Mouse (Mus musculus) embryonic facial prominence, embryonic 14.5 days (tissue): Measurements from ENCODE around the gene Gpr84. TPM values are rescaled to one million over a fixed set of nuclear protein-coding genes. Genes with fewer than 3 reads are reported as not detected.

Experiments used
- ATAC-seq: fragments of 200-750 bp; cut with Nextera tagmentation; 2 replicates; pipeline ENCODE4 v1.8.0; 2017; ENCODE audit warnings: low read depth, moderate number of reproducible peaks, moderate TSS enrichment
- DNase-seq: peaks from one replicate; pipeline ENCODE4 v3.0.0-alpha.2; 2015; ENCODE audit warnings: low spot score
- H3K27ac ChIP-seq: fragments of 300-500 bp; sonication (generic); replicated peaks from 2 replicates; pipeline ENCODE4 v1.5.1; 2014; ENCODE audit warnings: low read depth, mild to moderate bottlenecking, low read length, moderate library complexity
- H3K27me3 ChIP-seq: fragments of 300-500 bp; sonication (generic); replicated peaks from 2 replicates; pipeline ENCODE4 v1.6.1; 2014; ENCODE audit warnings: low read length; ENCODE audit not compliant: control insufficient read depth, insufficient read depth
- H3K36me3 ChIP-seq: fragments of 300-500 bp; sonication (generic); 2 replicates; pipeline ENCODE4 v1.6.1; 2014; ENCODE audit warnings: low read length, mixed read lengths; ENCODE audit not compliant: control insufficient read depth, insufficient read depth
- H3K4me1 ChIP-seq: fragments of 300-500 bp; sonication (generic); 2 replicates; pipeline ENCODE4 v1.6.1; 2014; ENCODE audit warnings: antibody characterized with exemption, low read length; ENCODE audit not compliant: control insufficient read depth, insufficient read depth
- H3K4me2 ChIP-seq: fragments of 300-500 bp; sonication (generic); 2 replicates; pipeline ENCODE4 v1.6.1; 2014; ENCODE audit warnings: low read depth, mild to moderate bottlenecking, low read length, moderate library complexity, mixed read lengths
- H3K4me3 ChIP-seq: fragments of 300-500 bp; sonication (generic); 2 replicates; pipeline ENCODE4 v1.5.1; 2014; ENCODE audit warnings: low read depth, mild to moderate bottlenecking, low read length
- H3K9ac ChIP-seq: fragments of 300-500 bp; sonication (generic); 2 replicates; pipeline ENCODE4 v1.6.1; 2014; ENCODE audit warnings: low read depth, mild to moderate bottlenecking, low read length, moderate library complexity, mixed read lengths
- H3K9me3 ChIP-seq: fragments of 300-500 bp; sonication (generic); 2 replicates; pipeline ENCODE4 v1.6.1; 2016; ENCODE audit warnings: low read length; ENCODE audit not compliant: control insufficient read depth
- WGBS: fragments of 180-500 bp; shearing (Covaris S2); extraction: QIAGEN DNeasy Blood & Tissue Kit; methylation state at CpG from one replicate; pipeline ENCODE4 v1.1.7; 2014; 5-methylcytosine and 5-hydroxymethylcytosine counted together
- polyA plus RNA-seq: library from polyadenylated mRNA; unstranded; fragments of >200 nt; fragmentation: Nextera tagmentation; extraction: Ambion mirVana; gene quantifications from 2 replicates; pipeline ENCODE4 v1.2.1, GENCODE M21; 2014

The Gpr84 gene
- polyA plus RNA-seq, 1 experiment from 2014 or later = 0.47 TPM

DNA sequence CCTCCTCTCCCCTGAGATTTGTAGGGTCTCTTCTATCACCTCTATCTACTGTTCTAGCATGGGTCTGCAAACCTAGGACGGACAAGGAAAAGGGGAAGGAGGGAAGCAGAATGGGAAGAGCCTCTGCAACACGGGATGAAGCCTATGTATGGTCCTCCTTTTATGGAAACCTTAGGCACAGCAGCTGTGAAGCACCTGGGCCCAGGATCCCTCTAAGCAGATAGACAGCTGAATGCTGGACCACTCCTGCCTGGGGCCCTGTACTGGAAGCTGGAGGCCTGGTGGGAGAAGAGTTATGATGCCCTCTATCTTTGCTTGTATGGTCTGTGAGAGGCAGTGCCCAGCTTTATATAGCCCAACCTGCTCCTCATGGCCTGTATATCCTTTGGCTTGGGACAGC is 9.9 kb downstream of the Gpr84 start:
- H3K27me3 ChIP-seq = no peaks in the 10 kb centered on the region
- H3K4me2 ChIP-seq = peak overlapping the region; percentile 42
- peaks cover 37% of the 10 kb centered on the region for H3K36me3 ChIP-seq
- peak overlapping the region; percentile 94 for H3K27ac ChIP-seq
- peak overlapping the region; percentile 17; the same call in 1 of the 2 replicates for H3K4me3 ChIP-seq
- ATAC-seq (no peak), DNase-seq (peak; percentile 63)
- peaks cover 88% of the 10 kb centered on the region for H3K4me1 ChIP-seq
- peak overlapping the region; percentile 51 for H3K9ac ChIP-seq
- 0% methylated on average over 2 of the region's 2 CpGs for WGBS
- H3K9me3 ChIP-seq = no peaks in the 10 kb centered on the region

DNA sequence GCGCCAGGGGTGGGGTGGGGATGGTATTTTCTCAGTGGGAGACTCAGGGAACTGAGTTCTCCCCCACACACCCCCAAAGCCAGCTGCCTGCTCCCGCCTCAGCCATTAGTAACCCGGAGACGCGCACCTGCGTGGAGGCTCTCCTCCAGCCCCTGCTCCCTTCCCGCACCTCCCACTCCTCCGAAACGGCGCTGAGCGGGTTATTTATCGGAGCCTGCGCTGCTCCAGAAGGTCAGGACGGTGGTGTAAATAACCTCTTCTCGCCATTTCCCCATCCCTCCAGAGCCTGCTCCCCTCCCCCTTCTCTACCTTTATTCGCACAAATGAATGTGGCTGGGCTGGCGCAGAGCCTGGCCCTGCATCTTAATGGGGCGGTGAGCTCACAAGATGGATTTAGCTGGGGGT is 10.3 kb downstream of the Gpr84 start:
- H3K4me1 ChIP-seq = peaks cover 92% of the 10 kb centered on the region
- no peaks in the 10 kb centered on the region for H3K27me3 ChIP-seq
- WGBS = 10% methylated on average over 18 of the region's 18 CpGs
- peak overlapping the region; percentile 51 for H3K9ac ChIP-seq
- peak overlapping the region; percentile 94 for H3K27ac ChIP-seq
- peak overlapping the region; percentile 42 for H3K4me2 ChIP-seq
- peak overlapping the region; percentile 17; the same call in 1 of the 2 replicates for H3K4me3 ChIP-seq
- DNase-seq (peak; percentile 91), ATAC-seq (peak; percentile 19)
- H3K36me3 ChIP-seq = peaks cover 37% of the 10 kb centered on the region
- no peaks in the 10 kb centered on the region for H3K9me3 ChIP-seq

DNA sequence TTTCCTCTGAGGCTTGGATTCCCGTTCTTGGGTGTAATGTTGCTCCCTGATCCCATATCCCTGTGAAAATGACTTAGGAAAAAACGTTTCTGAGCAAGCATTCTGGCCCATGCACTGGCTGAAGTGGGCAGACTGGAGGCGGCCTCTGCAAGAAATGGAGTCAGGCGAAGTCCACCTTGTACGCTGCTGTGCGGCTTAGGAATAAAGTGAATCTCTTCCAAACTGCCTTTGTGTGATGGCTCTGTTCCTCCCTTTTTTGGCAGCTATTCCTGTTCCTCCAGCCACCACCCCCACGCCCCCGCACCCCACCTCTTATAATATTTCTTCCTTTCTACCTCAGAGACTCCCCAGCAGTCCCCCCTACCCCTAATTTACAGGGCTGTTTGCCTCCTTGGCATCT is 10.8 kb downstream of the Gpr84 start:
- no peak for DNase-seq
- WGBS = 29% methylated on average over 8 of the region's 8 CpGs
- Histone ChIP-seq H3K9ac (peak overlapping the region; percentile 51; the same call in 1 of the 2 replicates), H3K4me3 (no peak overlapping the region), H3K27ac (peak overlapping the region; percentile 94), H3K9me3 (no peaks in the 10 kb centered on the region), H3K4me1 (peaks cover 91% of the 10 kb centered on the region), H3K27me3 (no peaks in the 10 kb centered on the region), H3K4me2 (peak overlapping the region; percentile 42), H3K36me3 (peaks cover 37% of the 10 kb centered on the region)
- ATAC-seq = no peak

DNA sequence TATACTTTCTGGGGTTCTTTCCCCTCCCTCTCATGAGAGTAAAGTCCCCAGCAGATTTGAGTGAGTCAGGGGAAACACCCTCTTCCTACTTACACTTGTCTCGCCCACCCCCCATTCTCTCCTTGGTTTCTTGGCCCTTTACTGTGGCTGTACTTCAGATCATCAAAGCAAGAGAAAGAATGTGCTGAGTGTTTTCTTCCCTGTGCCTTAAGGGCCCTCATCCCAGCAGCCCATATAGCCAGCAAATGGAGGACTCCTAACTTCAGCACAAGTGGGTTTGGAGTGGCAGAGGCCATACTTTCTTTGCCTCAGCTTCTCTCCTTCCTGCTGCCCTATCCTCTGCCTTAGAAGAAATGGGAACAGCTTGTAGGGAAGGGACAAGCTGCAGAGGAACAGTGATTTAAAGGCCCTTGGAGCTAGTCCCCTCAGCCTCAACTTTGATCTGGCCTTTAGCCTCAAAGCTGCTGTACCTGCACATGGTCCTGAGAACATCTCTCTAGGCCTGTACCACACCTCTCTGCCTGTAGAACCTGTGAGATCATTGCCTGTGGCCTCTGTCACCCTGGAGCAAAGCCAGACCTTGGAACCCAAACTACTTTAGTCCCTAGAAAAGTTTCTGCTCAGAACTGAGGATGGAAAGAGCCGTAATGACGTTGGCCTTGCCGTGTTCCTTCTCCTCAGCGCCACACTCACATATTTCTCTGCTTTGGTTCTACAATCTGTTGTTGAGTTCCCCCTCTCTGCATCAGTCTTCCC is 11.4 kb downstream of the Gpr84 start:
- H3K9ac ChIP-seq = peak overlapping the region; percentile 51; the same call in 1 of the 2 replicates
- H3K36me3 ChIP-seq = peaks cover 37% of the 10 kb centered on the region
- WGBS = 65% methylated on average over 5 of the region's 5 CpGs
- ATAC-seq = no peak
- no peak overlapping the region for H3K4me2 ChIP-seq
- peak overlapping the region; percentile 94 for H3K27ac ChIP-seq
- H3K27me3 ChIP-seq = no peaks in the 10 kb centered on the region
- peaks cover 85% of the 10 kb centered on the region for H3K4me1 ChIP-seq
- H3K9me3 ChIP-seq = no peaks in the 10 kb centered on the region
- no peak for DNase-seq
- H3K4me3 ChIP-seq = no peak overlapping the region

DNA sequence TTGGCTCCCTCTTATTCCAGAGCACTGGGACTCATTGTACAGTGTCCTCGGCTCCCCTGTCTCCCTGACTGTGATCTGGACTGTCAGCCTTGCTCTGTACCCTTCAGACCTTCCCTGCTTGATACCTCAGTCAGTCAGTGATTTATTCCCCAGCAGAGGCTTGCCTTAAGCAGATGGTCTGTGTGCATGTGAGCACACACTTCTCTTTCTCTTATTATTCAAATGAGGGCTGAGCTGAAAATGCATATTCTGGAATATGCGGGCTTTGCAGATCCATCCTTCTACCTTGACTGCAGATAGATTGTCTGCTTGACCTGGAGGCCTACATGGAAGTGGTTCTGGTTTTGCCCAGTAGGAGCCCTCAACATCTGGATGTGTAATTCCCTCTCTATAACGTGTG is 12.4 kb downstream of the Gpr84 start:
- H3K27ac ChIP-seq = peak overlapping the region; percentile 94
- H3K4me3 ChIP-seq = no peak overlapping the region
- no peak for ATAC-seq
- no peak overlapping the region for H3K4me2 ChIP-seq
- no peak for DNase-seq
- H3K27me3 ChIP-seq = no peaks in the 10 kb centered on the region
- peaks cover 75% of the 10 kb centered on the region for H3K4me1 ChIP-seq
- 66% methylated on average over 3 of the region's 3 CpGs for WGBS
- no peak overlapping the region for H3K9ac ChIP-seq
- peaks cover 46% of the 10 kb centered on the region for H3K36me3 ChIP-seq
- no peaks in the 10 kb centered on the region for H3K9me3 ChIP-seq

DNA sequence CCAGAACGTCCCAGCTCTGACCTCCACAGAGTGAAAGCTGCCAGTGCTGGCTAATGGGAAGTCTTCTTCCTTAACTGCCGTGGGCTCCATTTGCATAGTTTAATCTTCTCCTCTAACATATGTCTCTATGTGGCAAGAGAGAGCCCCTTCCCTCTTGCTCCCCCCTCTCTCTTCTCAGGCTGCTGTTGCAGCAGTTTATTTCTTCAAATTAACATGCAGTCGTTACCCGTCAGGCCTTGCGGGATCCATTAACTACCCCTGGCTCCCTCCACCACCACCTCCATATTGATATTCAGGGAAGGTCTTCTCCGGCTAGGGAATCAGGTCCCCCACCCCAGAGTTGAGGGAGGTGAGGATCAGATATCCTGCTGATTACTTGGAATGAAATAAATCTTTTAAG is 13.1 kb downstream of the Gpr84 start:
- ATAC-seq (no peak), DNase-seq (no peak)
- Histone ChIP-seq H3K27me3 (no peaks in the 10 kb centered on the region), H3K4me3 (no peak overlapping the region), H3K27ac (peak overlapping the region; percentile 94; the same call in 1 of the 2 replicates), H3K9me3 (no peaks in the 10 kb centered on the region), H3K9ac (no peak overlapping the region), H3K4me2 (no peak overlapping the region), H3K36me3 (peaks cover 54% of the 10 kb centered on the region), H3K4me1 (peaks cover 68% of the 10 kb centered on the region)
- 39% methylated on average over 6 of the region's 6 CpGs for WGBS

DNA sequence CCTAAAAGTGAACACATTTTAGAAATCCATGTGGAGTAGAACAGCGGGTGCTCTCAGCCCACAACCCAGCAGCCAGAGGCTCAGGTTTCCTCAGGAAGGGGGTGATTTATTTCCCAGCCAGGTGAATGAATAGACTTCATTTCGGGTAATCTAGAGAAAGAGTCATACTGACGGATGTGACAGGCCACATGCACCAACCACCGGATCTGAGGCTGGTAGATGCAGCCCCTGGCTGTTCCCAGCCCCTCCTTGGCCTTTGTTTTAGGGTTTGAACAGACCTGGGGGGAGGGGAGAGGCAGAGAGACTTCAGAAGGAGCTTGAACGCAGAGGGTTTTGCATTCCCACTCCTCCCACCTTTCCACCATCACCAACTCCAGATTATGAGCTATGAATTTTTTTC is 14.6 kb downstream of the Gpr84 start:
- H3K4me1 ChIP-seq = peaks cover 54% of the 10 kb centered on the region
- H3K27ac ChIP-seq = peak overlapping the region; percentile 59
- no peaks in the 10 kb centered on the region for H3K27me3 ChIP-seq
- peak; percentile 62 for DNase-seq
- no peaks in the 10 kb centered on the region for H3K9me3 ChIP-seq
- 4% methylated on average over 5 of the region's 5 CpGs for WGBS
- peaks cover 68% of the 10 kb centered on the region for H3K36me3 ChIP-seq
- ATAC-seq = peak; percentile 3; the same call in 1 of the 2 replicates
- no peak overlapping the region for H3K9ac ChIP-seq
- no peak overlapping the region for H3K4me2 ChIP-seq
- H3K4me3 ChIP-seq = no peak overlapping the region

DNA sequence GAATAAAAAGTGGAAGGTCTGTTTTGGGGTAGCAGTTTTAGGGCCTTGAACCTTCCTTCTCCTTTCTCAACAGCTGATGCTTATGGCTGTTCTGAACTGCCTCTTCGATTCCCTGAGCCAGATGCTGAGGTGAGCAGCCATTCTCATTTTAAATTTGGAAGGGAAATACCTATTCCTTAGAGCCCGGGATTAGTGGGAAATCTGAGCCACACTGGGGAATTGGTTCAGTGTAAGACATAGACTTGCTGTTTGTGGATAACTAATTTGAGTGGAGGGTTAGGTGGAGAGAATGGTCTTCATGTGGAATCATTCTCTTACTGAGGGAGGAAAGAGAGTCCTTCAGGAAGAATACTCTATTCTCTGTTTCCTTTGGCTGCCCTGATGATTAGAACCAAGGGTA is 15.8 kb downstream of the Gpr84 start:
- DNase-seq (peak; percentile 79), ATAC-seq (no peak; the same call in 1 of the 2 replicates)
- Histone ChIP-seq H3K27me3 (no peaks in the 10 kb centered on the region), H3K9me3 (no peaks in the 10 kb centered on the region), H3K4me2 (no peak overlapping the region), H3K4me1 (peaks cover 42% of the 10 kb centered on the region), H3K9ac (no peak overlapping the region), H3K27ac (peak overlapping the region; percentile 59; the same call in 1 of the 2 replicates), H3K36me3 (peaks cover 76% of the 10 kb centered on the region), H3K4me3 (no peak overlapping the region)
- WGBS = 23% methylated on average over 2 of the region's 2 CpGs

DNA sequence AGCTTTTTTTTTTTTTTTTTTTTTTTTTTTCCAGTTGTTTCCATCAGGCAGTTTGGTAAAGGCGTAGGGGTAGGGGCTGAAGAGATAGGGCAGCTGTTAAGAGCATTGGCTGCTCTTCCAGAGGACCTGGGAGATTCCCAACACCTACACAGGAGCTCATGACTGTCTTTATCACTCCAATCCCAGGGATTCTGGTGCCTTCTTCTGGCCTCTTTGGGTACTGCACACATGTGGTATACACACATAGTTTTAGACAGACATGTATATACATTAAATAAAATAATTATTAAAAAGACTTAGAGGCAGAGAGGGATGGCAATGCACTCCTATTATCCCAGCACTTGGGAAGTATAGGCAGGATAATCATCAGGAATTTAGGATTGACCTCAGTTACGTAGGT is 17.0 kb downstream of the Gpr84 start:
- Histone ChIP-seq H3K4me3 (no peak overlapping the region), H3K4me1 (peaks cover 29% of the 10 kb centered on the region), H3K27me3 (no peaks in the 10 kb centered on the region), H3K9me3 (no peaks in the 10 kb centered on the region), H3K4me2 (no peak overlapping the region), H3K36me3 (peaks cover 69% of the 10 kb centered on the region), H3K27ac (0 out of 2 replicates have a peak overlapping the region, but pooled peaks have one; percentile 24), H3K9ac (no peak overlapping the region)
- WGBS = 93% methylated on average over 2 of the region's 2 CpGs
- DNase-seq (no peak), ATAC-seq (no peak)
